Mouse (Mus musculus) lung, embryonic 15.5 days (tissue): Measurements from ENCODE around the gene Extl2. TPM values are rescaled to one million over a fixed set of nuclear protein-coding genes. Genes with fewer than 3 reads are reported as not detected.

Experiments used
- ATAC-seq: fragments of 200-750 bp; cut with Nextera tagmentation; 2 replicates; pipeline ENCODE4 v1.8.0; 2017; ENCODE audit warnings: moderate number of reproducible peaks, borderline replicate concordance; ENCODE audit not compliant: low FRiP score, low TSS enrichment; ENCODE audit errors: extremely low read depth
- H3K27ac ChIP-seq: fragments of 300-500 bp; sonication (generic); 2 replicates; pipeline ENCODE4 v1.5.1; 2015; ENCODE audit warnings: moderate library complexity, mild to moderate bottlenecking, inconsistent platforms
- H3K27me3 ChIP-seq: fragments of 300-500 bp; sonication (generic); 2 replicates; pipeline ENCODE4 v1.6.1; 2015; ENCODE audit warnings: inconsistent platforms
- H3K36me3 ChIP-seq: fragments of 300-500 bp; sonication (generic); 2 replicates; pipeline ENCODE4 v1.6.1; 2015; ENCODE audit warnings: inconsistent platforms
- H3K4me1 ChIP-seq: fragments of 300-500 bp; sonication (generic); 2 replicates; pipeline ENCODE4 v1.6.1; 2015; ENCODE audit warnings: inconsistent platforms
- H3K4me2 ChIP-seq: fragments of 300-500 bp; sonication (generic); 2 replicates; pipeline ENCODE4 v1.6.1; 2015; ENCODE audit warnings: inconsistent platforms, mild to moderate bottlenecking, moderate library complexity
- H3K4me3 ChIP-seq: fragments of 300-500 bp; sonication (generic); 2 replicates; pipeline ENCODE4 v1.5.1; 2015; ENCODE audit warnings: mild to moderate bottlenecking, inconsistent platforms
- H3K9ac ChIP-seq: fragments of 300-500 bp; sonication (generic); 2 replicates; pipeline ENCODE4 v1.6.1; 2015; ENCODE audit warnings: inconsistent platforms
- H3K9me3 ChIP-seq: fragments of 300-500 bp; sonication (generic); 2 replicates; pipeline ENCODE4 v1.6.1; 2016; ENCODE audit warnings: inconsistent platforms
- WGBS: fragments of 180-500 bp; shearing (Covaris S2); methylation state at CpG from one replicate; pipeline ENCODE4 v1.1.7; 2015; 5-methylcytosine and 5-hydroxymethylcytosine counted together
- polyA plus RNA-seq: library from polyadenylated mRNA; unstranded; fragments of >200 nt; fragmentation: Nextera tagmentation; extraction: Ambion mirVana; gene quantifications from 2 replicates; pipeline ENCODE4 v1.2.1, GENCODE M21; 2015

Gene Extl2
- polyA plus RNA-seq, 1 experiment from 2014 or later: 17.8 TPM

DNA sequence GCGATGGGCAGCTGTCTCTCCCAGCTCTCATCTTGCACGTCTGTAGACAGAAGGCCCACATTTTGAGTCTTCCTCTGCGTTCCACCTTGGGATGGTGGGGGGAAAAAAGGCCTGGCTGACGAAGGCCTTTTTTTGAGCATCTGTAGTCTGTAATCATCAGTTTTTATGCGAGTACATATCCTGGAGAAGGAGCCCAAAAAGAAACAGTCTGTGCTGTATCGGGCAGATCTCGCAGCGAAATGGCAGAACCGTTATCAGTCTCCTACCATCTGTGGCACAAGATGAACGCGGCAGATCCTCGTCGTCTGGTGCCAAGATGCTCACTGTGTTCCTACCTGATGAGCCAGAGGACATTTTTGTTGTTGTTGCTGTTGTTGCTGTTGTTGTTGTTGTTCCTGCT is 8.9 kb downstream of the Extl2 start:
- H3K4me3 ChIP-seq: no peak overlapping the region
- 92% methylated on average over 13 of the region's 13 CpGs for WGBS
- no peak overlapping the region for H3K4me2 ChIP-seq
- no peaks in the 10 kb centered on the region for H3K9me3 ChIP-seq
- no peak overlapping the region for H3K9ac ChIP-seq
- no peaks in the 10 kb centered on the region for H3K27me3 ChIP-seq
- H3K4me1 ChIP-seq: no peaks in the 10 kb centered on the region
- no peak for ATAC-seq
- no peaks in the 10 kb centered on the region for H3K36me3 ChIP-seq
- H3K27ac ChIP-seq: no peak overlapping the region

- Histone ChIP-seq H3K4me1 (no peaks in the 10 kb centered on the region), H3K9me3 (no peaks in the 10 kb centered on the region), H3K36me3 (no peaks in the 10 kb centered on the region), H3K27me3 (no peaks in the 10 kb centered on the region), H3K4me2 (no peak overlapping the region), H3K27ac (no peak overlapping the region), H3K4me3 (no peak overlapping the region), H3K9ac (no peak overlapping the region)
- WGBS: 64% methylated on average over 4 of the region's 4 CpGs
- ATAC-seq: no peak
These were observed 11.3 kb downstream of the Extl2 start for GRCm38 (mm10) chr3:116018606-116019005.

DNA sequence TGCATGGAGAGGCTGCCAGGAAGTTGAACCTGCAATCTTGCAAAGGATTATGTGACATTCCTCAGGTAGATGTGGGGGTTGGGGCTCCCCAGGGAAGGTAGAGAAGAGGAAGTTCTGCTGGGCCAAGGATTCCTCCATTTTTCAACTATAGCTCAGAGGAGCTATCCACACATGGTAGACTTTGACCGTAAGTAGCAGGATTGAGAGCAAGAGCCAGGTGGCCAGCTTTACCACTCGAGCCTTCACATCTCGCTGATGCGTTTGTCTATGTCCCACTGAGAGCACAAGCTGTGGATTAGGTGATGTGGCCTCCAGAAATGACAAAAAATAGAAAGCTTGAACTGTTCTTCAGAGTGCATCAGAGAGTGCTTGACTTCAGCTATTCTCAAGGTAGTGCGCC is 11.9 kb downstream of the Extl2 start:
- Histone ChIP-seq H3K4me1 (no peaks in the 10 kb centered on the region), H3K27ac (no peak overlapping the region), H3K4me3 (no peak overlapping the region), H3K9ac (no peak overlapping the region), H3K27me3 (no peaks in the 10 kb centered on the region), H3K36me3 (no peaks in the 10 kb centered on the region), H3K4me2 (no peak overlapping the region), H3K9me3 (no peaks in the 10 kb centered on the region)
- 85% methylated on average over 5 of the region's 5 CpGs for WGBS
- ATAC-seq: no peak

DNA sequence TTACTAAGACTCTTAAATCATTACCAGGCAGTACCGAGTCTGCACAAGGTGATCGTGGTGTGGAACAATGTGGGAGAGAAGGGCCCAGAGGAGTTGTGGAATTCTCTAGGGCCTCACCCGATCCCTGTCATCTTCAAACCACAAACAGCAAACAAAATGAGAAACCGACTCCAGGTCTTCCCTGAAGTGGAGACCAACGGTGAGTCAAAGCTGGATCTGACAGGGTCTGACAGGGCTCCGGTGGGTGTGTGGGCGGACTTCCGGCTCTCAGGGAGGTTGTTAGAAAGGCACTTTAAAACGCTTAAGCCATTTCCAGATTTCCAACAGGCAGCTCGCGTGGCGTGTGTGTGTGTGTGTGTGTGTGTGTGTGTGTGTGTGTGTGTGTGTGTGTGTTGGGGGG is 17.0 kb downstream of the Extl2 start:
- H3K27me3 ChIP-seq: no peaks in the 10 kb centered on the region
- WGBS: 83% methylated on average over 12 of the region's 12 CpGs
- H3K4me1 ChIP-seq: no peaks in the 10 kb centered on the region
- no peak overlapping the region for H3K27ac ChIP-seq
- no peak overlapping the region for H3K4me2 ChIP-seq
- H3K9ac ChIP-seq: no peak overlapping the region
- H3K4me3 ChIP-seq: no peak overlapping the region
- peaks cover 3% of the 10 kb centered on the region for H3K36me3 ChIP-seq
- no peaks in the 10 kb centered on the region for H3K9me3 ChIP-seq
- ATAC-seq: no peak

GRCm38 (mm10) chr3:116024669-116025068 is 17.4 kb downstream of the Extl2 start:
- Histone ChIP-seq H3K9ac (no peak overlapping the region), H3K27ac (no peak overlapping the region), H3K4me2 (no peak overlapping the region), H3K4me3 (no peak overlapping the region), H3K4me1 (no peaks in the 10 kb centered on the region), H3K27me3 (no peaks in the 10 kb centered on the region), H3K9me3 (no peaks in the 10 kb centered on the region), H3K36me3 (peaks cover 3% of the 10 kb centered on the region)
- 89% methylated on average over 5 of the region's 5 CpGs for WGBS
- no peak for ATAC-seq

DNA sequence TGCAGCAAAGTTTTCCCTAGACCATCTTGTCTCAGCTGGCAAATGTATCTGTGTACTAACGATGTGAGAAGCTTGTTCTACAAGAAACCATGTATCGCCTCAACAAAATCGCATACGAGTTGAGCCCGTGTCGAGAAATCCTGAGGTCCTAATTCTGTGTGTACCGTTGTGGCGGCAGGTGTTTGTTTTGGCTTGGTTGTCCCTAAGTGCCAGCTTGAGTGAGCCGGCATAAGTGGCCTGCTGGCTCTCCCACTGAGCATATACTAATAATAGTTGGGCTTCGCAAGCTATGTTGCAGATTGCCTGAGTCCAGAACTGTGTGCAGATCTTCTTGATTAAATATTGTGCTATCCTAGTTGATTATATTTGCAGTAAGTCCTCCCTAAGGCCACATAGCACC is 18.4 kb downstream of the Extl2 start:
- Histone ChIP-seq H3K9me3 (no peaks in the 10 kb centered on the region), H3K4me3 (no peak overlapping the region), H3K4me1 (no peaks in the 10 kb centered on the region), H3K27ac (no peak overlapping the region), H3K36me3 (peaks cover 3% of the 10 kb centered on the region), H3K4me2 (no peak overlapping the region), H3K27me3 (no peaks in the 10 kb centered on the region), H3K9ac (no peak overlapping the region)
- no peak for ATAC-seq
- WGBS: 79% methylated on average over 10 of the region's 10 CpGs

DNA sequence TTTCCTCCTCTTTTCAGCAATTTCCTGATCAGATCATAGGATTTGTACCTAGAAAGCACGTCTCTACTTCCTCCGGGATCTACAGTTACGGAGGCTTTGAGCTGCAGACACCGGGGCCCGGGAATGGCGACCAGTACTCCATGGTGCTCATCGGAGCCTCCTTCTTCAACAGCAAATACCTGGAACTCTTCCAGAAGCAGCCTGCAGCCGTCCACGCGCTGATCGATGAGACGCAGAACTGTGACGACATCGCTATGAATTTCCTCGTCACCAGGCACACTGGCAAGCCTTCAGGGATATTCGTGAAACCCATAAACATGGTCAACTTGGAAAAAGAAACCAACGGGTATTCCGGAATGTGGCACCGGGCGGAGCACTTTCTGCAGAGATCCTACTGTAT is 19.7 kb downstream of the Extl2 start:
- Histone ChIP-seq H3K36me3 (peaks cover 3% of the 10 kb centered on the region), H3K4me1 (no peaks in the 10 kb centered on the region), H3K27ac (no peak overlapping the region), H3K27me3 (no peaks in the 10 kb centered on the region), H3K9ac (no peak overlapping the region), H3K4me3 (no peak overlapping the region), H3K9me3 (no peaks in the 10 kb centered on the region), H3K4me2 (no peak overlapping the region)
- ATAC-seq: no peak
- 87% methylated on average over 20 of the region's 20 CpGs for WGBS

DNA sequence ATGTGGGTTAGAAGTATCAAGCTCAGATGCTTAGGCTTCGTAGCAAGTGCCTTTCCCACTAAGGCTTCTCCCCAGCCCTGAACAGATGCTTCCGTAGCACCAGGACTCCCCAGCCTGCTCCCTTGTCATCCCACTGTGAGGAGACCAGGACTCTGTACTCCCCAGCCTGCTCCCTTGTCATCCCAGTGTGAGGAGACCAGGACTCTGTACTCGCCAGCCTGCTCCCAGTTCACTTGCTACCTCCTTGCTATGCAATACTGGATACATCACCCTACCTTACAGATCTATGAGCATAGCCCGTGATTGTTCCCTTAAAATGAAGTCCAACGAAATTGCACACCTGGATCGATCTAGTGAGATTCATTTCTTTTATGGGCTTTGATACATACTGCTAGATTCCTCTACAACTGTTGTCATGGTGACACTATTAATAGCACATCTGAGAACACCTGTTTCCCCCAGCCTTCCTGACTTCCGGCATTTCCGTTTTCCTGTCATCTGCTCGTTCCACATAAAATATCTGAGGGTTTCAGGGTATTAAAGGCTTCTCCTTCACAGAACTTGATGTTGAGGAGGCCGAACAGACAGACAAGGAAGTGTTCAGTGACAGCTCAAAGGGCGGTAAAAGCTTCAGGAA is 23.0 kb downstream of the Extl2 start:
- no peak overlapping the region for H3K27ac ChIP-seq
- no peaks in the 10 kb centered on the region for H3K4me1 ChIP-seq
- peaks cover 3% of the 10 kb centered on the region; the same call in 1 of the 2 replicates for H3K36me3 ChIP-seq
- H3K9ac ChIP-seq: no peak overlapping the region
- H3K4me3 ChIP-seq: no peak overlapping the region
- H3K27me3 ChIP-seq: no peaks in the 10 kb centered on the region
- WGBS: 59% methylated on average over 11 of the region's 11 CpGs
- ATAC-seq: no peak
- H3K4me2 ChIP-seq: no peak overlapping the region
- H3K9me3 ChIP-seq: no peaks in the 10 kb centered on the region

DNA sequence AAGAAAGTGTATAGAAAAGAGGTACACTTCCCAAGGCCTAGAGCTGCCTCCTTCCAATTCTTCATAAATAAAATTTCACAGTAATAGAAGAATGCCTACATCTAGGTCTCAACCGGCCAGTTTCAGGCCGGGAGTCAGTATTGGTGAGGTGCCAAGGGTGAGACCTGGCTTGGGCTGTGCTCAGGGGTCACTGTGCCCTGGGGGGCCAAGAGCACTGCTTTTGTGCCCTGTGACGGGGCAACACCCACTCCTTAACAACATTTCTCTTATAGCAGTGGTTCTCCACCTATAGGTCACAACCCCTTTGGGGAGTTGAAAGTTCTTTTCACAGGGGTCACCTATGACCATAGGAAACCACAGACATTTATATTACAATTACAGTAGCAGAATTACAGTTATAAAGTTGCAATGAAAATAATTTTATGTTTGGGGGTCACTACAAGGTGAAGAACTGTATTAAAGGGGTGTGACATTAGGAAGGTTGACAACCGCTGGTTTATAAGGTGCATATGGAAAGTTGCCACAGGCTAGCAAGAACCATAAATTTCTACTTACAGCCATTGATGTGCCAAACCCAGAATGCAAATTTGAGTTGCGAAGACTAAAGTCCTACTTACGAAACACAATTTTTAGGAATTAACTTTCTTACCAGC is 26.1 kb downstream of the Extl2 start:
- Histone ChIP-seq H3K4me1 (no peaks in the 10 kb centered on the region), H3K4me2 (no peak overlapping the region), H3K27me3 (no peaks in the 10 kb centered on the region), H3K36me3 (no peaks in the 10 kb centered on the region), H3K9me3 (no peaks in the 10 kb centered on the region), H3K4me3 (no peak overlapping the region), H3K9ac (no peak overlapping the region), H3K27ac (no peak overlapping the region)
- no peak for ATAC-seq
- 56% methylated on average over 6 of the region's 6 CpGs for WGBS

GRCm38 (mm10) chr3:116033871-116034222 is 26.6 kb downstream of the Extl2 start:
- H3K27ac ChIP-seq: no peak overlapping the region
- H3K9me3 ChIP-seq: no peaks in the 10 kb centered on the region
- H3K4me1 ChIP-seq: no peaks in the 10 kb centered on the region
- ATAC-seq: no peak; the same call in 1 of the 2 replicates
- 56% methylated on average over 3 of the region's 3 CpGs for WGBS
- H3K36me3 ChIP-seq: no peaks in the 10 kb centered on the region
- H3K27me3 ChIP-seq: no peaks in the 10 kb centered on the region
- no peak overlapping the region for H3K4me3 ChIP-seq
- no peak overlapping the region for H3K4me2 ChIP-seq
- H3K9ac ChIP-seq: no peak overlapping the region

GRCm38 (mm10) chr3:116040776-116041175 is 33.5 kb downstream of the Extl2 start:
- Histone ChIP-seq H3K9ac (no peak overlapping the region), H3K9me3 (no peaks in the 10 kb centered on the region), H3K36me3 (no peaks in the 10 kb centered on the region), H3K4me1 (no peaks in the 10 kb centered on the region), H3K27me3 (no peaks in the 10 kb centered on the region), H3K27ac (no peak overlapping the region), H3K4me2 (no peak overlapping the region), H3K4me3 (no peak overlapping the region)
- no peak for ATAC-seq
- WGBS: 78% methylated on average over 3 of the region's 3 CpGs

- 62% methylated on average over 2 of the region's 2 CpGs for WGBS
- no peak overlapping the region for H3K9ac ChIP-seq
- no peak overlapping the region for H3K27ac ChIP-seq
- H3K4me3 ChIP-seq: no peak overlapping the region
- H3K4me2 ChIP-seq: no peak overlapping the region
- no peaks in the 10 kb centered on the region for H3K9me3 ChIP-seq
- no peaks in the 10 kb centered on the region for H3K4me1 ChIP-seq
- no peaks in the 10 kb centered on the region for H3K36me3 ChIP-seq
- H3K27me3 ChIP-seq: no peaks in the 10 kb centered on the region
- no peak for ATAC-seq
These were observed 38.7 kb downstream of the Extl2 start for GRCm38 (mm10) chr3:116046000-116046399.
